Comparison of ENCODE assay signal across 10 mouse cellular contexts in genomic region chr5:35901226-35901809, GRCm38 (mm10). TPM values are rescaled to one million over a fixed set of nuclear protein-coding genes. Genes with fewer than 3 reads are reported as not detected.
A peak's percentile ranks its signal among the peaks of the same experiment; 100 is the strongest.
DNase-seq lines count a peak whose midpoint lies in the region; ATAC-seq and TF ChIP-seq lines count a peak whose summit lies in the region.
"Had no signal": no experiment of that assay in that cellular context is flagged by ENCODE, and none has a peak within 500 bp of the region (broad histone marks: within the 10 kb centered on the region; RNA-seq: fewer than 3 reads in every experiment).

No protein-coding gene starts in this region.

- H3K27ac ChIP-seq in kidney, embryonic 14.5 days (ENCODE audit: low read depth, low read length), result peak overlapping the region; percentile 90
- H3K27ac ChIP-seq in embryonic facial prominence, embryonic 11.5 days (replicated peaks; ENCODE audit: low read depth, low read length), result no peak overlapping the region; the same call in 1 of the 2 replicates
- no peak overlapping the region for H3K27ac ChIP-seq in midbrain, embryonic 16.5 days (ENCODE audit: low read length)
- H3K27ac ChIP-seq in left cerebral cortex, adult 2 months, result no peak overlapping the region

- WGBS in kidney, embryonic 14.5 days, result 33% methylated on average over 12 of the region's 12 CpGs
- WGBS in embryonic facial prominence, embryonic 11.5 days, result 37% methylated on average over 12 of the region's 12 CpGs
- 45% methylated on average over 11 of the region's 12 CpGs for WGBS in midbrain, embryonic 16.5 days

- DNase-seq in kidney, adult 11 months, result no peak
- DNase-seq in embryonic facial prominence, embryonic 11.5 days (ENCODE audit: low spot score), result peak; percentile 12
- peak; percentile 51 for DNase-seq in kidney, postnatal 10 days
- DNase-seq in left cerebral cortex, adult 2 months (ENCODE audit: extremely low spot score in 1 of 2, low spot score in 2 of 2), result no peak
- DNase-seq in urinary bladder, postnatal 4 days (ENCODE audit: low spot score in 2 of 2), result no peak
- DNase-seq: cerebellum, postnatal 25 days had no signal

- peak; percentile 43 for ATAC-seq in kidney, embryonic 14.5 days (ENCODE audit: low FRiP score, low TSS enrichment)
- ATAC-seq in embryonic facial prominence, embryonic 11.5 days (replicated peaks; ENCODE audit: insufficient number of reproducible peaks, low FRiP score, low TSS enrichment, low read depth), result 0 out of 2 replicates have a peak, but pooled peaks have one; percentile 51
- no peak for ATAC-seq in midbrain, embryonic 16.5 days
- no peak for ATAC-seq in erythroid progenitor cell, adult 5-6 weeks (replicated peaks; ENCODE audit: low FRiP score, poor library complexity, severe bottlenecking)

- H3K4me2 ChIP-seq in kidney, embryonic 14.5 days (replicated peaks; ENCODE audit: low read depth, low read length), result peak overlapping the region; percentile 34
- no peak overlapping the region; the same call in 1 of the 2 replicates for H3K4me2 ChIP-seq in embryonic facial prominence, embryonic 11.5 days (ENCODE audit: low read depth, low read length)
- H3K4me2 ChIP-seq in midbrain, embryonic 16.5 days (ENCODE audit: low read length), result peak overlapping the region; percentile 19; the same call in 1 of the 2 replicates

- TF ChIP-seq CTCF in left cerebral cortex, adult 2 months (IDR thresholded peaks at IDR 0.05), result no peak

- H3K27me3 ChIP-seq in kidney, embryonic 14.5 days (ENCODE audit: control insufficient read depth, insufficient read depth, low read length), result no peaks in the 10 kb centered on the region
- H3K27me3 ChIP-seq in embryonic facial prominence, embryonic 11.5 days (ENCODE audit: control insufficient read depth, insufficient read depth, low read length), result no peaks in the 10 kb centered on the region
- H3K27me3 ChIP-seq in midbrain, embryonic 16.5 days (ENCODE audit: control insufficient read depth, insufficient read depth, low read depth, low read length), result no peaks in the 10 kb centered on the region

- intact Hi-C loops in left cerebral cortex, adult 2 months (cut with DNase I), result no loop called here

- peak overlapping the region; percentile 0; the same call in 1 of the 2 replicates for H3K9ac ChIP-seq in kidney, embryonic 14.5 days (ENCODE audit: low read depth, low read length)
- H3K9ac ChIP-seq in embryonic facial prominence, embryonic 11.5 days (replicated peaks; ENCODE audit: low read length), result no peak overlapping the region
- peak overlapping the region; percentile 35; the same call in 1 of the 2 replicates for H3K9ac ChIP-seq in midbrain, embryonic 16.5 days (ENCODE audit: low read depth, low read length)

- H3K4me1 ChIP-seq in kidney, embryonic 14.5 days (ENCODE audit: control insufficient read depth, insufficient read depth, low read length), result peaks cover 65% of the 10 kb centered on the region
- no peaks in the 10 kb centered on the region; the same call in none of the 2 replicates for H3K4me1 ChIP-seq in embryonic facial prominence, embryonic 11.5 days (ENCODE audit: control insufficient read depth, insufficient read depth, low read length)
- peaks cover 47% of the 10 kb centered on the region for H3K4me1 ChIP-seq in midbrain, embryonic 16.5 days (ENCODE audit: control insufficient read depth, insufficient read depth, low read length)
- H3K4me1 ChIP-seq: megakaryocyte, embryonic 14.5 days had no signal

- no peak overlapping the region for H3K4me3 ChIP-seq in kidney, embryonic 14.5 days (ENCODE audit: low read length)
- no peak overlapping the region for H3K4me3 ChIP-seq in embryonic facial prominence, embryonic 11.5 days (ENCODE audit: low read depth, low read length)
- no peak overlapping the region for H3K4me3 ChIP-seq in midbrain, embryonic 16.5 days (ENCODE audit: low read depth, low read length)
- no peak overlapping the region for H3K4me3 ChIP-seq in left cerebral cortex, adult 2 months
- H3K4me3 ChIP-seq: megakaryocyte, embryonic 14.5 days had no signal

- H3K9me3 ChIP-seq in kidney, embryonic 14.5 days (ENCODE audit: control insufficient read depth, low read length), result no peaks in the 10 kb centered on the region
- H3K9me3 ChIP-seq in embryonic facial prominence, embryonic 11.5 days (replicated peaks; ENCODE audit: control insufficient read depth, low read length), result no peaks in the 10 kb centered on the region
- no peaks in the 10 kb centered on the region for H3K9me3 ChIP-seq in midbrain, embryonic 16.5 days (replicated peaks; ENCODE audit: control insufficient read depth, low read length, poor library complexity, severe bottlenecking)
- H3K9me3 ChIP-seq: megakaryocyte, embryonic 14.5 days had no signal

- H3K36me3 ChIP-seq in kidney, embryonic 14.5 days (ENCODE audit: control insufficient read depth, insufficient read depth, low read length), result no peaks in the 10 kb centered on the region
- no peaks in the 10 kb centered on the region for H3K36me3 ChIP-seq in embryonic facial prominence, embryonic 11.5 days (replicated peaks; ENCODE audit: control insufficient read depth, insufficient read depth, low read depth, low read length)
- H3K36me3 ChIP-seq in midbrain, embryonic 16.5 days (ENCODE audit: control insufficient read depth, insufficient read depth, low read length), result no peaks in the 10 kb centered on the region

RNA-seq across cellular contexts. Expression of gene Afap1, which starts 8.2 kb away (rescaled TPM):
- 16.8 and 23.6 TPM in 2 replicates for polyA plus RNA-seq in kidney, embryonic 14.5 days (2014; fragmentation: Nextera tagmentation; extraction: Ambion mirVana)
- polyA plus RNA-seq in embryonic facial prominence, embryonic 11.5 days (2014; fragmentation: Nextera tagmentation; extraction: Ambion mirVana), result 19.8 and 20.5 TPM in 2 replicates
- polyA plus RNA-seq in midbrain, embryonic 16.5 days (2015; fragmentation: Nextera tagmentation; extraction: Ambion mirVana), result 61.2 and 65.6 TPM in 2 replicates
- 1.3 and 2.9 TPM in 2 replicates for total RNA-seq in erythroid progenitor cell, adult 5-6 weeks (2015; ENCODE audit: low replicate concordance)
- total RNA-seq in erythroid progenitor cell, adult 5-6 weeks (2017; ENCODE audit: low replicate concordance), result 0.90 and 1.9 TPM in 2 replicates
- total RNA-seq in left cerebral cortex, adult 2 months (2021), result 10 to 100 TPM; 28.8 to 31.5 TPM

Comparison
In these comparisons a context has a peak if more than half of its experiments do, and no peak if none do; other contexts are left out.
1. DNase-seq: peak in embryonic facial prominence, embryonic 11.5 days (single experiment) and kidney, postnatal 10 days (single experiment); none in kidney, adult 11 months (single experiment), left cerebral cortex, adult 2 months (0 of 2) and urinary bladder, postnatal 4 days (0 of 2).
2. ATAC-seq: peak in kidney, embryonic 14.5 days (single experiment) and embryonic facial prominence, embryonic 11.5 days (single experiment); none in midbrain, embryonic 16.5 days (single experiment) and erythroid progenitor cell, adult 5-6 weeks (single experiment).